Mouse (Mus musculus): ENCODE measurements around the gene Tm7sf3. TPM values are rescaled to one million over a fixed set of nuclear protein-coding genes. Genes with fewer than 3 reads are reported as not detected.

Gene Tm7sf3
- polyA plus RNA-seq, 2 experiments = 29.1 to 47.0 TPM

- DNase-seq (ENCODE audit: low spot score) (no peak), ATAC-seq (ENCODE audit: low FRiP score, low read depth) (no peak)
- Histone ChIP-seq H3K4me3 (replicated peaks; ENCODE audit: low read length) (no peak overlapping the region), H3K4me2 (replicated peaks; ENCODE audit: low read depth, low read length, severe bottlenecking) (no peak overlapping the region), H3K4me1 (ENCODE audit: control insufficient read depth, insufficient read depth, low read length) (no peaks in the 10 kb centered on the region), H3K9me3 (ENCODE audit: control insufficient read depth, low read length) (no peaks in the 10 kb centered on the region), H3K27me3 (ENCODE audit: control insufficient read depth, insufficient read depth, low read length) (no peaks in the 10 kb centered on the region), H3K36me3 (ENCODE audit: control insufficient read depth, insufficient read depth, low read length) (no peaks in the 10 kb centered on the region), H3K27ac (replicated peaks; ENCODE audit: low read depth, low read length) (no peak overlapping the region), H3K9ac (ENCODE audit: low read depth, low read length, severe bottlenecking) (no peak overlapping the region)
- TF ChIP-seq POLR2A (IDR thresholded peaks at IDR 0.05; ENCODE audit: borderline replicate concordance, extremely low read depth, insufficient read depth, insufficient read length) = no peak
- WGBS = 82% methylated on average over 2 of the region's 2 CpGs
Observed at GRCm38 (mm10) chr6:146665408-146665807, 22.8 kb upstream of the Tm7sf3 start.

GRCm38 (mm10) chr6:146664917-146665316, 22.3 kb upstream of the Tm7sf3 start:
- 86% methylated on average over 5 of the region's 5 CpGs for WGBS

GRCm38 (mm10) chr6:146664116-146664515, 21.5 kb upstream of the Tm7sf3 start:
- no peak for TF ChIP-seq POLR2A (IDR thresholded peaks at IDR 0.05; ENCODE audit: borderline replicate concordance, extremely low read depth, insufficient read depth, insufficient read length)

More at GRCm38 (mm10) chr6:146664917-146665316, 22.3 kb upstream of the Tm7sf3 start:
- ATAC-seq (ENCODE audit: low FRiP score, low read depth) (no peak), DNase-seq (ENCODE audit: low spot score) (no peak)
- Histone ChIP-seq H3K27me3 (ENCODE audit: control insufficient read depth, insufficient read depth, low read length) (no peaks in the 10 kb centered on the region), H3K4me2 (replicated peaks; ENCODE audit: low read depth, low read length, severe bottlenecking) (no peak overlapping the region), H3K36me3 (ENCODE audit: control insufficient read depth, insufficient read depth, low read length) (no peaks in the 10 kb centered on the region), H3K4me3 (replicated peaks; ENCODE audit: low read length) (no peak overlapping the region), H3K27ac (replicated peaks; ENCODE audit: low read depth, low read length) (no peak overlapping the region), H3K9ac (ENCODE audit: low read depth, low read length, severe bottlenecking) (no peak overlapping the region), H3K9me3 (ENCODE audit: control insufficient read depth, low read length) (no peaks in the 10 kb centered on the region), H3K4me1 (ENCODE audit: control insufficient read depth, insufficient read depth, low read length) (no peaks in the 10 kb centered on the region)
- no peak for TF ChIP-seq POLR2A (IDR thresholded peaks at IDR 0.05; ENCODE audit: borderline replicate concordance, extremely low read depth, insufficient read depth, insufficient read length)

GRCm38 (mm10) chr6:146662679-146663078, 20.1 kb upstream of the Tm7sf3 start:
- no peaks in the 10 kb centered on the region for H3K4me1 ChIP-seq (ENCODE audit: control insufficient read depth, insufficient read depth, low read length)
- WGBS = 26% methylated on average over 5 of the region's 5 CpGs
- TF ChIP-seq POLR2A (IDR thresholded peaks at IDR 0.05; ENCODE audit: borderline replicate concordance, extremely low read depth, insufficient read depth, insufficient read length) = no peak
- H3K4me2 ChIP-seq (replicated peaks; ENCODE audit: low read depth, low read length, severe bottlenecking) = no peak overlapping the region
- H3K27ac ChIP-seq (replicated peaks; ENCODE audit: low read depth, low read length) = no peak overlapping the region
- H3K9ac ChIP-seq (ENCODE audit: low read depth, low read length, severe bottlenecking) = no peak overlapping the region
- ATAC-seq (ENCODE audit: low FRiP score, low read depth) = no peak
- no peaks in the 10 kb centered on the region for H3K36me3 ChIP-seq (ENCODE audit: control insufficient read depth, insufficient read depth, low read length)
- peak; percentile 38 for DNase-seq (ENCODE audit: low spot score)
- no peak overlapping the region for H3K4me3 ChIP-seq (replicated peaks; ENCODE audit: low read length)
- no peaks in the 10 kb centered on the region for H3K9me3 ChIP-seq (ENCODE audit: control insufficient read depth, low read length)
- H3K27me3 ChIP-seq (ENCODE audit: control insufficient read depth, insufficient read depth, low read length) = no peaks in the 10 kb centered on the region

More at GRCm38 (mm10) chr6:146664116-146664515, 21.5 kb upstream of the Tm7sf3 start:
- WGBS = 80% methylated on average over 5 of the region's 5 CpGs
- Histone ChIP-seq H3K36me3 (ENCODE audit: control insufficient read depth, insufficient read depth, low read length) (no peaks in the 10 kb centered on the region), H3K4me1 (ENCODE audit: control insufficient read depth, insufficient read depth, low read length) (no peaks in the 10 kb centered on the region), H3K9me3 (ENCODE audit: control insufficient read depth, low read length) (no peaks in the 10 kb centered on the region), H3K4me2 (replicated peaks; ENCODE audit: low read depth, low read length, severe bottlenecking) (no peak overlapping the region), H3K4me3 (replicated peaks; ENCODE audit: low read length) (no peak overlapping the region), H3K9ac (ENCODE audit: low read depth, low read length, severe bottlenecking) (no peak overlapping the region), H3K27ac (replicated peaks; ENCODE audit: low read depth, low read length) (no peak overlapping the region), H3K27me3 (ENCODE audit: control insufficient read depth, insufficient read depth, low read length) (no peaks in the 10 kb centered on the region)
- ATAC-seq (ENCODE audit: low FRiP score, low read depth) (no peak), DNase-seq (ENCODE audit: low spot score) (no peak)

GRCm38 (mm10) chr6:146661655-146662054, 19.0 kb upstream of the Tm7sf3 start:
- Histone ChIP-seq H3K4me2 (replicated peaks; ENCODE audit: low read depth, low read length, severe bottlenecking) (no peak overlapping the region), H3K9ac (ENCODE audit: low read depth, low read length, severe bottlenecking) (no peak overlapping the region), H3K9me3 (ENCODE audit: control insufficient read depth, low read length) (no peaks in the 10 kb centered on the region), H3K27ac (replicated peaks; ENCODE audit: low read depth, low read length) (no peak overlapping the region), H3K4me3 (replicated peaks; ENCODE audit: low read length) (no peak overlapping the region), H3K27me3 (ENCODE audit: control insufficient read depth, insufficient read depth, low read length) (no peaks in the 10 kb centered on the region), H3K36me3 (ENCODE audit: control insufficient read depth, insufficient read depth, low read length) (no peaks in the 10 kb centered on the region), H3K4me1 (ENCODE audit: control insufficient read depth, insufficient read depth, low read length) (no peaks in the 10 kb centered on the region)
- 84% methylated on average over 5 of the region's 5 CpGs for WGBS
- DNase-seq (ENCODE audit: low spot score) (no peak), ATAC-seq (ENCODE audit: low FRiP score, low read depth) (no peak)
- TF ChIP-seq POLR2A (IDR thresholded peaks at IDR 0.05; ENCODE audit: borderline replicate concordance, extremely low read depth, insufficient read depth, insufficient read length) = no peak

GRCm38 (mm10) chr6:146660591-146660990, 18.0 kb upstream of the Tm7sf3 start:
- H3K4me1 ChIP-seq (ENCODE audit: control insufficient read depth, insufficient read depth, low read length) = no peaks in the 10 kb centered on the region
- H3K27ac ChIP-seq (replicated peaks; ENCODE audit: low read depth, low read length) = no peak overlapping the region
- H3K9ac ChIP-seq (ENCODE audit: low read depth, low read length, severe bottlenecking) = no peak overlapping the region
- H3K4me2 ChIP-seq (replicated peaks; ENCODE audit: low read depth, low read length, severe bottlenecking) = no peak overlapping the region
- H3K4me3 ChIP-seq (replicated peaks; ENCODE audit: low read length) = no peak overlapping the region
- no peak for TF ChIP-seq POLR2A (IDR thresholded peaks at IDR 0.05; ENCODE audit: borderline replicate concordance, extremely low read depth, insufficient read depth, insufficient read length)
- 59% methylated on average over 2 of the region's 2 CpGs for WGBS
- ATAC-seq (ENCODE audit: low FRiP score, low read depth) = no peak
- DNase-seq (ENCODE audit: low spot score) = peak; percentile 53
- no peaks in the 10 kb centered on the region for H3K27me3 ChIP-seq (ENCODE audit: control insufficient read depth, insufficient read depth, low read length)
- no peaks in the 10 kb centered on the region for H3K9me3 ChIP-seq (ENCODE audit: control insufficient read depth, low read length)
- no peaks in the 10 kb centered on the region for H3K36me3 ChIP-seq (ENCODE audit: control insufficient read depth, insufficient read depth, low read length)
